Mouse (Mus musculus): ENCODE measurements around the gene Cdh4.

GRCm38 (mm10) chr2:179648573-179649263 lies 206.5 kb downstream of the Cdh4 start:
- TF ChIP-seq GATA1 (IDR thresholded peaks at IDR 0.05; ENCODE audit: borderline replicate concordance, low read length) (no peak), CTCF (IDR thresholded peaks at IDR 0.05; ENCODE audit: low read depth, low read length) (no peak), TAL1 (conservative IDR thresholded peaks at IDR 0.05; ENCODE audit: low read depth, low read length) (no peak)
